Mouse (Mus musculus) c-Kit-positive CD71-negative TER-119-negative erythroid progenitor cells, embryonic 14.5 days (primary cell): ENCODE results near the gene Ube2s.
"Not testable (repeated sequence)": the region's sequence is repeated elsewhere in the genome, so short reads cannot be mapped to it uniquely, and the experiment has no call there.

Source experiments
- DNase-seq: peaks from one replicate; pipeline ENCODE4 v3.0.0-alpha.2; 2013; ENCODE audit warnings: low read depth

Gene Ube2s

GRCm38 (mm10) chr7:4812303-4813104, at the start of gene Ube2s:
Gene Ube2s (minus strand): TSS chr7:4812590.
- DNase-seq: peak; percentile 97

GRCm38 (mm10) chr7:4860926-4861325, 48.5 kb upstream of the Ube2s start:
- not testable (repeated sequence) for DNase-seq

GRCm38 (mm10) chr7:4859418-4859978, 47.1 kb upstream of the Ube2s start:
- no peak for DNase-seq

- DNase-seq: no peak
Measured at GRCm38 (mm10) chr7:4857321-4857720, 44.9 kb upstream of the Ube2s start.

GRCm38 (mm10) chr7:4856508-4856907, 44.1 kb upstream of the Ube2s start:
- DNase-seq: no peak

- no peak for DNase-seq
Measured at GRCm38 (mm10) chr7:4853613-4854012, 41.2 kb upstream of the Ube2s start.

GRCm38 (mm10) chr7:4851315-4851688, 38.9 kb upstream of the Ube2s start:
- DNase-seq: no peak

- DNase-seq: no peak
Measured at GRCm38 (mm10) chr7:4850621-4851314, 38.4 kb upstream of the Ube2s start.

- DNase-seq: no peak
Measured at GRCm38 (mm10) chr7:4849372-4849771, 37.0 kb upstream of the Ube2s start.

- no peak for DNase-seq
Measured at GRCm38 (mm10) chr7:4844917-4845309, 32.5 kb upstream of the Ube2s start.

- no peak for DNase-seq
Measured at GRCm38 (mm10) chr7:4844245-4844916, 32.0 kb upstream of the Ube2s start, which contains the start of gene Shisa7. Gene Shisa7 (minus strand): TSS chr7:4844696.

- DNase-seq: no peak
Measured at GRCm38 (mm10) chr7:4843604-4844244, 31.3 kb upstream of the Ube2s start.

GRCm38 (mm10) chr7:4842634-4843131, 30.3 kb upstream of the Ube2s start:
- no peak for DNase-seq

GRCm38 (mm10) chr7:4842077-4842476, 29.7 kb upstream of the Ube2s start:
- no peak for DNase-seq

- no peak for DNase-seq
Measured at GRCm38 (mm10) chr7:4837639-4838038, 25.2 kb upstream of the Ube2s start.

GRCm38 (mm10) chr7:4836351-4836792, 24.0 kb upstream of the Ube2s start:
- DNase-seq: no peak

GRCm38 (mm10) chr7:4835631-4836327, 23.4 kb upstream of the Ube2s start:
- no peak for DNase-seq

- no peak for DNase-seq
Measured at GRCm38 (mm10) chr7:4830476-4830875, 18.1 kb upstream of the Ube2s start.

- DNase-seq: no peak
Measured at GRCm38 (mm10) chr7:4825365-4825764, 13.0 kb upstream of the Ube2s start.

- DNase-seq: no peak
Measured at GRCm38 (mm10) chr7:4822162-4822907, 9.9 kb upstream of the Ube2s start.
